Comparison of ENCODE assay signal across 18 mouse cellular contexts in genomic region chr6:113370194-113370929, GRCm38 (mm10). TPM values are rescaled to one million over a fixed set of nuclear protein-coding genes. Genes with fewer than 3 reads are reported as not detected.
DNase-seq lines count a peak whose midpoint lies in the region; ATAC-seq and TF ChIP-seq lines count a peak whose summit lies in the region.
"Had no signal": no experiment of that assay in that cellular context is flagged by ENCODE, and none has a peak within 500 bp of the region (broad histone marks: within the 10 kb centered on the region; RNA-seq: fewer than 3 reads in every experiment).

No protein-coding gene starts in this region.

- H3K9ac ChIP-seq in kidney, embryonic 16.5 days (replicated peaks; ENCODE audit: low read length), result no peak overlapping the region
- H3K9ac ChIP-seq in lung, embryonic 15.5 days, result no peak overlapping the region
- H3K9ac ChIP-seq in intestine, embryonic 16.5 days (ENCODE audit: low read depth, low read length), result no peak overlapping the region
- H3K9ac ChIP-seq in neural tube, embryonic 15.5 days (replicated peaks), result no peak overlapping the region
- H3K9ac ChIP-seq: hindbrain, embryonic 12.5 days had no signal

- no peak for TF ChIP-seq CTCF in kidney, adult 2 months (conservative IDR thresholded peaks at IDR 0.05; ENCODE audit: insufficient read depth, insufficient read length, low read depth, low read length)

- no peaks in the 10 kb centered on the region for H3K4me1 ChIP-seq in kidney, embryonic 16.5 days (ENCODE audit: insufficient read depth, low read length)
- H3K4me1 ChIP-seq in kidney, adult 2 months (ENCODE audit: control insufficient read depth, insufficient read depth, low read length), result peaks cover 3% of the 10 kb centered on the region; the same call in 1 of the 2 replicates
- no peaks in the 10 kb centered on the region for H3K4me1 ChIP-seq in lung, embryonic 15.5 days
- peaks cover 4% of the 10 kb centered on the region; the same call in 1 of the 2 replicates for H3K4me1 ChIP-seq in intestine, embryonic 16.5 days (ENCODE audit: control insufficient read depth, insufficient read depth, low read length)
- no peaks in the 10 kb centered on the region for H3K4me1 ChIP-seq in neural tube, embryonic 15.5 days
- H3K4me1 ChIP-seq: embryonic facial prominence, embryonic 10.5 days; hindbrain, embryonic 12.5 days had no signal

- ATAC-seq in kidney, embryonic 16.5 days (ENCODE audit: low FRiP score, low TSS enrichment), result peak; percentile 74
- no peak for ATAC-seq in lung, embryonic 15.5 days (ENCODE audit: borderline replicate concordance, extremely low read depth, low FRiP score, low TSS enrichment)
- ATAC-seq in intestine, embryonic 16.5 days, result peak; percentile 84
- no peak for ATAC-seq in neural tube, embryonic 15.5 days (ENCODE audit: low FRiP score)
- ATAC-seq: forebrain, embryonic 14.5 days had no signal

- peak overlapping the region; percentile 73 for H3K27ac ChIP-seq in kidney, embryonic 16.5 days (ENCODE audit: low read length)
- no peak overlapping the region for H3K27ac ChIP-seq in kidney, adult 2 months (ENCODE audit: insufficient read depth, low read depth, low read length)
- peak overlapping the region; percentile 52 for H3K27ac ChIP-seq in lung, embryonic 15.5 days
- peak overlapping the region; percentile 27 for H3K27ac ChIP-seq in intestine, embryonic 16.5 days (ENCODE audit: low read length)
- H3K27ac ChIP-seq in neural tube, embryonic 15.5 days (replicated peaks), result no peak overlapping the region
- H3K27ac ChIP-seq: embryonic facial prominence, embryonic 10.5 days; gastrocnemius, adult 2 months; hindbrain, embryonic 12.5 days had no signal

- 80% methylated on average over 20 of the region's 20 CpGs for WGBS in kidney, embryonic 16.5 days
- 64% methylated on average over 20 of the region's 20 CpGs for WGBS in kidney, adult 2 months
- WGBS in lung, embryonic 15.5 days, result 85% methylated on average over 20 of the region's 20 CpGs
- WGBS in intestine, embryonic 16.5 days, result 73% methylated on average over 20 of the region's 20 CpGs
- 93% methylated on average over 20 of the region's 20 CpGs for WGBS in neural tube, embryonic 15.5 days

- no peak overlapping the region for H3K4me3 ChIP-seq in kidney, embryonic 16.5 days (ENCODE audit: low read length)
- no peak overlapping the region for H3K4me3 ChIP-seq in kidney, adult 2 months (ENCODE audit: insufficient read depth, low read depth, low read length)
- no peak overlapping the region for H3K4me3 ChIP-seq in lung, embryonic 15.5 days
- no peak overlapping the region for H3K4me3 ChIP-seq in intestine, embryonic 16.5 days (ENCODE audit: low read length)
- H3K4me3 ChIP-seq in neural tube, embryonic 15.5 days (replicated peaks), result no peak overlapping the region
- H3K4me3 ChIP-seq: embryonic facial prominence, embryonic 10.5 days; gastrocnemius, adult 2 months; hindbrain, embryonic 12.5 days had no signal

- peaks cover 51% of the 10 kb centered on the region for H3K36me3 ChIP-seq in kidney, embryonic 16.5 days (ENCODE audit: insufficient read depth, low read length)
- no peaks in the 10 kb centered on the region; the same call in none of the 2 replicates for H3K36me3 ChIP-seq in kidney, adult 2 months (ENCODE audit: control insufficient read depth, insufficient read depth, low read length)
- H3K36me3 ChIP-seq in lung, embryonic 15.5 days, result peaks cover 65% of the 10 kb centered on the region
- H3K36me3 ChIP-seq in intestine, embryonic 16.5 days (ENCODE audit: control insufficient read depth, insufficient read depth, low read length), result peaks cover 13% of the 10 kb centered on the region
- H3K36me3 ChIP-seq in neural tube, embryonic 15.5 days, result peaks cover 86% of the 10 kb centered on the region

- H3K27me3 ChIP-seq in kidney, embryonic 16.5 days (ENCODE audit: insufficient read depth, low read length), result no peaks in the 10 kb centered on the region
- no peaks in the 10 kb centered on the region for H3K27me3 ChIP-seq in kidney, adult 2 months (replicated peaks; ENCODE audit: control insufficient read depth, insufficient read depth, low read length)
- no peaks in the 10 kb centered on the region for H3K27me3 ChIP-seq in lung, embryonic 15.5 days
- no peaks in the 10 kb centered on the region for H3K27me3 ChIP-seq in intestine, embryonic 16.5 days (replicated peaks; ENCODE audit: control insufficient read depth, insufficient read depth, low read length)
- H3K27me3 ChIP-seq in neural tube, embryonic 15.5 days (replicated peaks), result no peaks in the 10 kb centered on the region
- H3K27me3 ChIP-seq: hindbrain, embryonic 12.5 days had no signal

- no peaks in the 10 kb centered on the region for H3K9me3 ChIP-seq in kidney, embryonic 16.5 days (ENCODE audit: low read length)
- H3K9me3 ChIP-seq in lung, embryonic 15.5 days, result no peaks in the 10 kb centered on the region
- H3K9me3 ChIP-seq in intestine, embryonic 16.5 days (ENCODE audit: control insufficient read depth, low read length), result no peaks in the 10 kb centered on the region
- H3K9me3 ChIP-seq in neural tube, embryonic 15.5 days (replicated peaks), result no peaks in the 10 kb centered on the region
- H3K9me3 ChIP-seq: embryonic facial prominence, embryonic 10.5 days; hindbrain, embryonic 12.5 days had no signal

- no peak for DNase-seq in kidney, adult 2 months
- no peak for DNase-seq in lung, postnatal 36 days
- peak; percentile 47 for DNase-seq in kidney, postnatal 14 days
- DNase-seq: adrenal gland, adult 2 months; adrenal gland, postnatal 25 days; cerebellum, adult 2 months; cerebellum, postnatal 10 days; gastrocnemius, adult 2 months; gastrocnemius, postnatal 25 days; heart, postnatal 10 days; heart, postnatal 4 days had no signal

- no peak overlapping the region for H3K4me2 ChIP-seq in kidney, embryonic 16.5 days (replicated peaks; ENCODE audit: low read depth, low read length)
- no peak overlapping the region for H3K4me2 ChIP-seq in lung, embryonic 15.5 days
- no peak overlapping the region for H3K4me2 ChIP-seq in intestine, embryonic 16.5 days (ENCODE audit: low read depth, low read length)
- H3K4me2 ChIP-seq in neural tube, embryonic 15.5 days, result no peak overlapping the region
- H3K4me2 ChIP-seq: hindbrain, embryonic 12.5 days had no signal

- no peak for TF ChIP-seq POLR2A in kidney, adult 2 months (IDR thresholded peaks at IDR 0.05; ENCODE audit: low read depth, low read length)

RNA-seq across cellular contexts. Expression of gene Tada3, which starts 7.3 kb away (rescaled TPM):
- polyA plus RNA-seq in kidney, embryonic 16.5 days (2015; fragmentation: Nextera tagmentation; extraction: Ambion mirVana), result 63.5 and 66.7 TPM in 2 replicates
- polyA plus RNA-seq in kidney, adult 2 months (2012; rRNA removed), result 23.5 and 24.3 TPM in 2 replicates
- polyA plus RNA-seq in lung, embryonic 15.5 days (2015; fragmentation: Nextera tagmentation; extraction: Ambion mirVana), result 53.1 and 54.6 TPM in 2 replicates
- polyA plus RNA-seq in intestine, embryonic 16.5 days (2015; fragmentation: Nextera tagmentation; extraction: Ambion mirVana), result 44.4 and 45.1 TPM in 2 replicates
- polyA plus RNA-seq in neural tube, embryonic 15.5 days (2015; fragmentation: Nextera tagmentation; extraction: Ambion mirVana), result 73.4 and 73.9 TPM in 2 replicates

RNA-seq across cellular contexts. Expression of gene Arpc4, which starts 7.6 kb away (rescaled TPM):
- 401 and 410 TPM in 2 replicates for polyA plus RNA-seq in kidney, embryonic 16.5 days (2015; fragmentation: Nextera tagmentation; extraction: Ambion mirVana)
- 73.8 and 79.1 TPM in 2 replicates for polyA plus RNA-seq in kidney, adult 2 months (2012; rRNA removed)
- 399 and 412 TPM in 2 replicates for polyA plus RNA-seq in lung, embryonic 15.5 days (2015; fragmentation: Nextera tagmentation; extraction: Ambion mirVana)
- 449 and 456 TPM in 2 replicates for polyA plus RNA-seq in intestine, embryonic 16.5 days (2015; fragmentation: Nextera tagmentation; extraction: Ambion mirVana)
- polyA plus RNA-seq in neural tube, embryonic 15.5 days (2015; fragmentation: Nextera tagmentation; extraction: Ambion mirVana), result 428 and 436 TPM in 2 replicates

RNA-seq across cellular contexts. Expression of gene Ttll3, which starts 18.7 kb away (rescaled TPM):
- 3.4 and 4.4 TPM in 2 replicates for polyA plus RNA-seq in kidney, embryonic 16.5 days (2015; fragmentation: Nextera tagmentation; extraction: Ambion mirVana)
- polyA plus RNA-seq in kidney, adult 2 months (2012; rRNA removed), result 5.9 and 6.4 TPM in 2 replicates
- 3.0 and 3.9 TPM in 2 replicates for polyA plus RNA-seq in lung, embryonic 15.5 days (2015; fragmentation: Nextera tagmentation; extraction: Ambion mirVana)
- 3.0 and 3.3 TPM in 2 replicates for polyA plus RNA-seq in intestine, embryonic 16.5 days (2015; fragmentation: Nextera tagmentation; extraction: Ambion mirVana)
- 10.3 and 11.3 TPM in 2 replicates for polyA plus RNA-seq in neural tube, embryonic 15.5 days (2015; fragmentation: Nextera tagmentation; extraction: Ambion mirVana)

RNA-seq across cellular contexts. Expression of gene Camk1, which starts 26.6 kb away (rescaled TPM):
- 110 and 117 TPM in 2 replicates for polyA plus RNA-seq in kidney, embryonic 16.5 days (2015; fragmentation: Nextera tagmentation; extraction: Ambion mirVana)
- polyA plus RNA-seq in kidney, adult 2 months (2012; rRNA removed), result 57.8 and 63.2 TPM in 2 replicates
- 110 and 115 TPM in 2 replicates for polyA plus RNA-seq in lung, embryonic 15.5 days (2015; fragmentation: Nextera tagmentation; extraction: Ambion mirVana)
- 66.4 and 66.8 TPM in 2 replicates for polyA plus RNA-seq in intestine, embryonic 16.5 days (2015; fragmentation: Nextera tagmentation; extraction: Ambion mirVana)
- polyA plus RNA-seq in neural tube, embryonic 15.5 days (2015; fragmentation: Nextera tagmentation; extraction: Ambion mirVana), result 103 and 119 TPM in 2 replicates

RNA-seq across cellular contexts. Expression of gene Ogg1, which starts 43.6 kb away (rescaled TPM):
- polyA plus RNA-seq in kidney, embryonic 16.5 days (2015; fragmentation: Nextera tagmentation; extraction: Ambion mirVana), result 17.4 and 19.4 TPM in 2 replicates
- 16.4 and 19.4 TPM in 2 replicates for polyA plus RNA-seq in kidney, adult 2 months (2012; rRNA removed)
- 16.5 and 17.7 TPM in 2 replicates for polyA plus RNA-seq in lung, embryonic 15.5 days (2015; fragmentation: Nextera tagmentation; extraction: Ambion mirVana)
- polyA plus RNA-seq in intestine, embryonic 16.5 days (2015; fragmentation: Nextera tagmentation; extraction: Ambion mirVana), result 10.7 and 10.9 TPM in 2 replicates
- polyA plus RNA-seq in neural tube, embryonic 15.5 days (2015; fragmentation: Nextera tagmentation; extraction: Ambion mirVana), result 9.3 and 10.1 TPM in 2 replicates

Comparison
In these comparisons a context has a peak if more than half of its experiments do, and no peak if none do; other contexts are left out.
1. H3K27ac ChIP-seq: peak in kidney, embryonic 16.5 days (single experiment), lung, embryonic 15.5 days (single experiment) and intestine, embryonic 16.5 days (single experiment); none in kidney, adult 2 months (single experiment) and neural tube, embryonic 15.5 days (single experiment).
2. ATAC-seq: peak in kidney, embryonic 16.5 days (single experiment) and intestine, embryonic 16.5 days (single experiment); none in lung, embryonic 15.5 days (single experiment) and neural tube, embryonic 15.5 days (single experiment).